Mouse (Mus musculus) bone marrow, adult 2 months (tissue): ENCODE measurements around the gene Bcr.

Source experiments
- CTCF ChIP-seq: fragments of 200-500 bp; IDR thresholded peaks from 2 replicates; pipeline ENCODE4 v1.5.1; 2011; ENCODE audit warnings: low read length, control low read depth; ENCODE audit not compliant: control insufficient read depth, insufficient read depth
- POLR2A ChIP-seq: fragments of 200-500 bp; IDR thresholded peaks from 2 replicates; pipeline ENCODE4 v1.6.1; 2011; ENCODE audit warnings: low read depth, mild to moderate bottlenecking, control low read depth, low read length, borderline replicate concordance; ENCODE audit not compliant: control insufficient read depth

DNA sequence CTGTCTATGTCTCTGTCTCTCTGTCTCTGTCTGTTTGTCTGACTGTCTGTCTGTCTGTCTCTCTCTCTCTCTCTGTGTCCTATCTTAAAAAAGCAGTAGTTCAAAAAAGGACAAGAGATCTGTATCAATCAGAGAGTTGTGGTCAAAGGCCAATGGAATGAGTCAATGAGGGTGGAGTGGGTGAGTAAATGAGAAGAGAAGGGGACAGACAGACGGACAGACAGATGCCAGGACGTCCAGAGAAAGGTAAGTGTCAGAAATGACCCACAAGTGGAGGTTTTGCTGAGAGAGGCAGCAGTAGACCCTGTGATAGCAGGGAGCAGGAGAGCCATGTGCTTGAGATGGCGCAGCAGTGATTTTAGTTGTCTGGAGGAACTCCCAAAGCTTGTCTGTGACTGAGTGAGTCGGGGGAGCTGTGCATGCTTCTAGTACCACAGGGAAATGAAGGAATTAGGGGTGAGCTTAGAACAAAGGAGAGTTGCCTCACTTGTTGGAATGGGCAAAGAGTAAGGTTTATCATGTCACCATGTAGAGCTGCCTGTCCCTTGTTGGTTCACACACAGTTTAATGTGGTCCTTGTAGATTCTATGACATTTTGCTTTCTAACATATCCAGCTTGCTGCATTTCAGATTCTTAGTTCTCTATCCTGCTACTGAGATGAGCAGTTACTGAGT is 161.7 kb downstream of the Bcr start:
- TF ChIP-seq CTCF (no peak), POLR2A (no peak)
